Mouse (Mus musculus) frontal cortex, adult (tissue): Measurements from ENCODE around the gene Krtap14.

Experiments
- ATAC-seq: cut with Nextera tagmentation; 2 replicates; pipeline ENCODE4 v1.9.2; 2017; ENCODE audit warnings: mild to moderate bottlenecking, moderate library complexity, mixed read lengths; ENCODE audit not compliant: low TSS enrichment

Gene Krtap14

DNA sequence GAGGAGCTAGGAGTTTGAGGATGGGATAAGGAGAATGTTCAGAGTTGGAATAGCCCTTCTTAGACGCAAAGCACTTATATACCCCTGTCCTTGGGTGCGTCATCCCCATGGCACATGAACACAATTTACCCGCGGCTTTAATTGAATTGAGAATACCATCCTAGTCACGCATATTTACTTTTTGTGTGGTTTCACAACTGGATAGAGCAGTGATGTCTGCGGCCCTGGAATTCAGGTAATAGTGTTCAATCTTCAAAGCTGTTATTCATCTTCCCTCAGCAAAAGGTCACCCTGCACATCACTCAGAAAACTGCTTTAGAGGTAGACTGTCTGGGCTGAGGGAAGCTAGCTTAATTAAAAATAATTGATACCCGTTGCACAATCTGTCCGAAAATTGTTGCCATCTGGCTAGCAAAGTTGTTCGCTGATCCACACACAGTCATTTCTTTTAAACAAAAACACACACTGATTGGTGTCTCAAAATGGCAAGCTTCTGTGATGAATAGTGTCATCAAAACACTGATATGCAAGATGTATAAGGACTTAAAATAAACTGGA is at the start of gene Krtap14:
Gene Krtap14 (minus strand): TSS at position 51 of the 558 bp plus-strand sequence.
- no peak for ATAC-seq

DNA sequence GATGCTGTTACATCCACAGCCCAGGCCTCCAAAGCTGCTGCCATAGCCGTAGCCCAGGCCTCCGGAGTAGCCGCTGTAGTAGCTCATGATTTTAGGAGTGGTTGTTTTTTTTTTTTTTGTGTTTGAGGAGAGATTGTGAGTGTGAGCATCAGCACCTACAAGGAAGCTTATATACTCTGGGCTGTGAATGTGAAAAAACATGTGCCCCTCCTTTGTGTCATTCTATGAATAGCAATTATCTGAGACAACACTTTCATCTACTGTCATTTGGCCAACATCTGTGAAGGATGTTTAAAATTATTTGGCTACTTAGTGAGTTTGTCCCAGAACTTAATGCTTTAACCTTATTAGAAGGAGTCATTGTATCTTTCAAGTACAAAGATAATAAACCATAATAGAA is 48.2 kb upstream of the Krtap14 start, which contains the start of gene Krtap19-2:
Gene Krtap19-2 (minus strand): TSS at position 101 of the 400 bp plus-strand sequence.
- ATAC-seq = no peak

DNA sequence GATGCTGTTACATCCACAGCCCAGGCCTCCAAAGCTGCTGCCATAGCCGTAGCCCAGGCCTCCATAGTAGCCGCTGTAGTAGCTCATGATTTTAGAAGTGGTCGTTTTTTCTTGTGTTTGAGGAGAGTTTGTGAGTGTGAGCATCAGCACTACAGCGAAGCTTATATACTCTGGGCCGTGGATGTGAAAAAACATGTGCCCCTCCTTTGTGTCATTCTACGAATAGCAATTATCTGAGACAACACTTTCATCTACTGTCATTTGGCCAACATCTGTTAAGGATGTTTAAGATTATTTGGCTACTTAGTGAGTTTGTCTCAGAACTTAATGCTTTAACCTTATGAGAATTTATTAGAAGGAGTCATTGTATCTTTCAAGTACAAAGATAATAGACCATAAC is 43.4 kb upstream of the Krtap14 start, which contains the start of gene Krtap19-1:
Gene Krtap19-1 (minus strand): TSS at position 101 of the 400 bp plus-strand sequence.
- no peak for ATAC-seq

DNA sequence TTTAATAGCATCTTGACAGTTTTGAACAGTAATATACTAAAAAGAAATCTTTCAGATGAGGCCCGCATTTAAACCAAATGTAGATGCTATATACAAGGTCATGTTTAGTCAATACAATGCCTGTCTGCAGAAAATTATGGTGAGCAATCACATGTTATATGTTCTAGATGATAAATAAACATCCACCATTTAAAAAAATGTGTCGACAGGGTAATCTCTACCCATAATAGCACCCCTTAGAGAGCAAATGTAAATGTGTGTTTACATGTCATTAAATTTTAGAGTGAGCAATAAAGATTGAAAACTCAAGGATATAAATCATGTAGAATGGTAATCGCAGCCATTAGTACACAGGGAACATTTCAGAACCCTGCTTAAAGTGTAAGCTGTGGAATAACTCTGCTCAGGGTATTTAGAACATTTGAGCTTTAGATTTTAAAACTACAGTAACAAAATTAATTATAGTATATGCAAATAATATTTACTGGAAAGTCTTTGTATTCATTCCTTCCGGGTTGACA is 39.0 kb upstream of the Krtap14 start:
- ATAC-seq = no peak

DNA sequence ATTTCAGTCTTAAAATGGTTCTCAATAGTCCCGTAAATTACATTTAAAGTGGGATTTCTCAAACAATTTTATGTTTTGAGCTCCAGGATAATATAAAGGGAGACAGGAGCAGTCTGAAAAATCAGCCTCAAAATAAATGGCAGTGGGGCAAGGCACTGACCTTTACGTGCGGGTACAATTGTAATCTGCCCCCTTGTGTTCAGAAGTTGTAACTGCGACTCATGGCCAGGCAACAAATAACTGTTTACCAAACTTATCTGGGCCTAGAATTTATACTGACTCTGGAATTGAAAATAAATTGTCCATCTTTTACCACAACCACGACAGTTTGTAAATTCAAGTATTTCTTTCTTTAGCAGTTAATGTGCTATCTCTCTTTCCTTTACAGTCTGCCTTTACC is 25.5 kb upstream of the Krtap14 start:
- ATAC-seq = no peak

DNA sequence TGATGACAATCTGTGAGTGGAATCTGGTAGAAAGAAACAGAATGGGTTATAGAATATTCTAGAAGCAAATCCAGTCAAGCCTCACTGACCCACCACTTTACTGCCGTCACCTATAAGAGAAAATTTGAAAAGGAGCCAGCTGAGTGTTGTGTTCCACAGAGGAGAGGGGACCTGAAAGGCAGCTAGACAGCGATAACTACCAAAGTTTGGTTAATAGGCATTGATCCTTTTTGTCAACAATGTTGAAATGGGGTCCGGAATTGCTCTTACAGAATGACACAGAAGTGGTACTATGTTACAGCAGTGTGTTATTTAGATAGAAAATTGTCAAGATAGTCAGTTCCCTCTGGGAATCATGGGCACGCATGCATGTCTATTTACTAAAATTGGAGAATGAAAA is 22.6 kb upstream of the Krtap14 start:
- no peak for ATAC-seq

DNA sequence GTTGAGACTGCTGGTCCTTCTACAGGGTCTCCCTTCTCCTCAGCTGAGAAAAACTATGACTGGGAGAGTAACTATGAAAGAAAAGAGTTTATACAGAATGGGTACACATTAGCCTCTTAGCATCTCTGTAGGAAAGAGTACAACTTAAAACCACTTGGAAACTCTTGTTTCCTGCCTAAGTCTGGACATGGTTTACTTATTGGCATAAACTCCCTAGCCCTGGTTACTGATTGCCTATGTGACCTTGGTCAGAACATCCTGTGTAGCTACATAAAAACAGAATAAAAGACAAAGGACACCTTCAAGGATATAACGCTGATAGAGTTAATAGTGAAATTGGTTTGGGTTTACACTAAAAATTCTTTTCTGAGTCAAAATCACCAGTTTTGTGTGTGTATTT is 21.4 kb upstream of the Krtap14 start:
- no peak for ATAC-seq

DNA sequence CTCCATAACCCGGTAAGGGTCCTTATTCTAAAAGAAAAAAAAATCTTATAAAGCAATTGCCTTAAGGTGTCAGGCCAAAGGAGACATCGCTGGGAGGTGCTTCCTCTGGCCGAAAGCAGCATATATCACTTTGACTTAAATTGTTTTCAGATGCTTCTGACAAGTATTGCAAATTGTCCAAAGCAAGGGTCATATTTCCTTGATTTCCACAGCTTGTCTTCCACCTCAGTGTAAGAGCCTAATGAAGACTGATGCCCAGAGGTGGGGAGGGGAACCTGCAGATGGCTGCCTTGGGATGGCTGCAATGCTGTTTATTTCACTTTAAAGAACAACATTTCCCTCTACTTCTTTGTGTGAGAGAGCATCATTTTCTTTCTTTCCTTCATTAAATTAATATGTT is 1.0 kb upstream of the Krtap14 start:
- ATAC-seq = no peak

DNA sequence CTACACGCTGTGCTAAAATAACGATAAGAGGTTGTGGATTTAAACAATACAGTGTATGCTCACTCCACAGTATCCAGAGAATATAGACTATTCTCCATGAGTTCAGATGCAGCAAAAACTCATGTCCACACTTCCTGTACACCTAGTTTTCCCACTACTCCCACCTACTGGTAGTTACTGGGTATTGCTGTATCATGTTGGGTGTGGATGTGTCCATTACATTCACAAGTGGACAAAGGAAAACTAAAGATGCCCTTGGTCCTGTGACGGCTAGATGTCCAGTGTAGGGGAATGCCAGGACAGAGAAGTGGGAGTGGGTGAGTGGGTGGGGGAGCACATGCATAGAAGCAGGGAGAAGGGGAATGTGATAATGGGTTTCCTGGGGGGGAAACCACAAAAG is 2.2 kb downstream of the Krtap14 start:
- peak; percentile 74; the same call in 1 of the 2 replicates for ATAC-seq

DNA sequence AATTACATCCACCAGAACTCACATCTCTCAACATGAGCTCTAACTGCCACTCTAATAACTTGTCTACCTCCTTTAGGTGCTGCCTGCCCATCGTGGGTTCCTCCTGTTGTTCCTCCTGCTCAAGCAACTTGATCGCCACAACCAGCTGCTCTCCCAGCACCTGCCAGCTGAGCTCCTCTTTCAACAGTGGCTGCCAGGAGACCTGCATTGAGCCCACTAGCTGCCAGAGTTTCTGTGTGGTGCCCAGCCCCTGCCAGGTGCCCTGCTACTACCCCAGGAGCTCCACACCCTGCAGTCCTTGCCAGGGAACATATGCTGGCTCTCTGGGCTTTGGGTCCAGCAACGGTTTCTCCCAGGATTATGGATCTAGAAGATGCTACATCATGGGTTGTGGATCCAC is 5.9 kb downstream of the Krtap14 start, which contains the start of gene Krtap15:
Gene Krtap15 (plus strand): TSS at position 150 of the 400 bp plus-strand sequence.
- no peak for ATAC-seq

DNA sequence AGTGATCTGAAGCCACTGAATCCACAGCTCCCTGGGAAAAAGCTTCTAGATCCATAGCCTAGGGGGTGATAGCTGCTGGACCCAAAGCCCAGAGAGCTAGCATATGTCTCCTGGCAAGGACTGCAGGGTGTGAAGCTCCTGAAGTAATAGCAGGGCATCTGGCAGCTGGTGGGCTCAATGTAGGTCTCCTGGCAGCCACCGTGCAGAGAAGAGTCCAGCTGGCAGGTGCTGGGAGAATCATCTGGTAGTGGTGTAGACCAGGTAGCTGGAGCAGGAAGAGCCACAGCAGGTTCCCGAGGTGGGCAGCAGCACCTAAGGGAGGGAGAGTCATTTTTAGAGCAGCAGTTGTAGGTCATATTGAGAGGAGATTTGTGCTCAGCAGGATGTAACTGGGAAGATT is 14.1 kb downstream of the Krtap14 start, which contains the start of gene Gm20741:
Gene Gm20741 (minus strand): TSS at position 394 of the 400 bp plus-strand sequence.
- peak; percentile 31; the same call in 1 of the 2 replicates for ATAC-seq

DNA sequence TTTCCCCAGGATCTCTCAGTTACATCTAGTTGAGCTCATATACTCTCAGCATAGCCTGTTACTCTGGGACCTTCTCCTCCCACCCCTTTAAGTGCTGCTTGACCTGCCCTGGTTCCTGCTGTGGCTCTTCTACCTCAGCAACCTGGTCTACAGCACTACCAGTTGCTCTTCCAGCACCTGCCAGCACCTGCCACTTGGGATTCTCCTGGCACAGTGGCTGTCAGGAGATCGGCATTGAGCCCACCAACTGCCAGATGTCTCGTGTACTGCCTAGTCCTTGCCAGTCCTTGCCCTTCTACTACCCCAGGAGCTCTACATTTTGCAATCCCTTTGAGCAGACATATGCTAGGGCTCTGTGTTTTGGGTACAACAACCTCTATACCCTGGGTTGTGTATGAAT is 39.2 kb downstream of the Krtap14 start:
- ATAC-seq = no peak

DNA sequence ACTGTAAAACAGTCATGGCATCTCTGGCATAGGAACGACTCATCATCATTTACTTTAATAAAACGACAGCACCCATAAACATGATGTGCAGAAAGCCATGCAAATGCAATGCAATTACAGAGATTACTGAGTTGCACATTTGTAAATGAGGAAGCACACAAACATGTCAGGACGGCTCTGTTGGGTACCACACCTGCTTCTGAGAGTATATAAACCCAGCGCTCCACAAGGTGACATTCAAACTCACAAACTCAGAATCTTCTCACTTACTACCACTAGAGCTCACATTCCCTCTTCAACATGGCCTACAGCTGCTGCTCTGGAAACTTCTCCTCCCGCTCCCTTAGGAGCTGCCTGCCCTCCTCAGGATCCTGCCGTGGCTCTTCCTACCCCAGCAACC is 48.3 kb downstream of the Krtap14 start, which contains the start of gene Gm5965:
Gene Gm5965 (plus strand): TSS at position 301 of the 400 bp plus-strand sequence.
- ATAC-seq = no peak

DNA sequence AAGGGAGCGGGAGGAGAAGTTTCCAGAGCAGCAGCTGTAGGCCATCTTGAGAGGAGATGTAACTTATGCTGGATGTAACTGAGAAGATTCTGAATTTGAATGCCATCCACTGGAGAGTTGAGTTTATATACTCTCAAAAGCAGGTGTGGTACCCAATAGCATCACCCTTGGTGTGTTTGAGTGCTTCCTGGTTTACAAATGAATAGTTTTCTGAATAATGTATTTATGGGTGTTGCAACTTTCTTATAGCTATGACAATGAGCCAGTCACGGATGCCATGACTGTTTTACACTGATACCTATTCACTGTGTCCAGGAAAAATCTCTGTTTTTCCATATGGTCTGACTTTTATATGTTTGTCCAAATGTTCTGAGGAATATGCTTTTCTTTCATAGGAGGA is 51.8 kb downstream of the Krtap14 start, which contains the start of gene 2310057N15Rik:
Gene 2310057N15Rik (minus strand): TSS at position 101 of the 400 bp plus-strand sequence.
- ATAC-seq = no peak
